Mouse (Mus musculus): ENCODE measurements at regions not wholly inside any gene's neighbourhood (a gene's known extent, or its start where the extent isn't known, plus 50 kb on each side); places are given as distances from the start of the nearest gene placed in this dataset.

DNA sequence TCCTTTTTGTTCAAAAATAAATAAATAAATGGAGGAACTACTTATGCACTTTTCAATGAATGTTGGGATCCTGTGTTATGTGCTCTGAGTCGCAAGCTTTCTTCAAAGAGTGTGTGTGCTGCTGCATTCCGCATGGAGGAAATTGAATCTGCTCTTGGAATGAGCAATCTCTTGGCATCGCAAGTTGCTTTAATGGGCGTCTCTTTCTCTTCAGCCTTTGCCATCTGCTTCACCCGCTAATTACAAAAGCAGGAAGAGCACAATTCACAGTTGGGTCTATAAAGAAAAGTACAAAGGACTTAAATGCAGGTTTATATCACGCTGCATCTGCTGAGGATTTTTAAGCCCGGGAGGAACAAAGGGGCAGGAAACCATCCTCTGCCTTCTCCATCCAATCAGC, 272.5 kb upstream of the Lrig3 start:
- no peaks in the 10 kb centered on the region for H3K4me1 ChIP-seq (ENCODE audit: control insufficient read depth, insufficient read depth, low read length)
- no peak overlapping the region for H3K27ac ChIP-seq (ENCODE audit: insufficient read depth, low read length)
- TF ChIP-seq POLR2A (IDR thresholded peaks at IDR 0.05; ENCODE audit: extremely low read depth, insufficient read depth, low read length) (no peak), CTCF (IDR thresholded peaks at IDR 0.05; ENCODE audit: extremely low read depth, insufficient read depth, low read length) (no peak)
- H3K4me3 ChIP-seq (ENCODE audit: insufficient read depth, low read length), result no peak overlapping the region

DNA sequence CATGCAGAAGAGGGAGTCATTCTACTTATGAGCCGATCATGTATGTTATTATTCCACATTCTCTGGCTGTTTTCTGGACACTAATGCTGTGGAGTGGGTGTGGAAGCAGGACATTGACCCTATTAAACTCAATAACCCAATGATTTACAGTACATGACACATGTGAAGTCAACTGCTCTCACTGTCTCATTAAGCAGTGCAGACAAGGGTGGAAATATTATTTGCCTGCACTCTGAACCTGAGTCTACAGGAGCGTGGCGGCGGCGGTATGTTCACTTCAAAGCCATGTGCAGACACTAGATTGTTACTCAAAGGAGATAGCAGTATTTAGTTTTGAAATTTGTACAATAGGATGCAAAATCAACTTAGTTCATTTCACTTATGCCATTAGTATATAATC, 269.8 kb upstream of the Lrig3 start:
- TF ChIP-seq POLR2A (IDR thresholded peaks at IDR 0.05; ENCODE audit: extremely low read depth, insufficient read depth, low read length), result no peak
- no peak for TF ChIP-seq CTCF (IDR thresholded peaks at IDR 0.05; ENCODE audit: extremely low read depth, insufficient read depth, low read length)
- Histone ChIP-seq H3K4me1 (ENCODE audit: control insufficient read depth, insufficient read depth, low read length) (no peaks in the 10 kb centered on the region), H3K4me3 (ENCODE audit: insufficient read depth, low read length) (no peak overlapping the region)

DNA sequence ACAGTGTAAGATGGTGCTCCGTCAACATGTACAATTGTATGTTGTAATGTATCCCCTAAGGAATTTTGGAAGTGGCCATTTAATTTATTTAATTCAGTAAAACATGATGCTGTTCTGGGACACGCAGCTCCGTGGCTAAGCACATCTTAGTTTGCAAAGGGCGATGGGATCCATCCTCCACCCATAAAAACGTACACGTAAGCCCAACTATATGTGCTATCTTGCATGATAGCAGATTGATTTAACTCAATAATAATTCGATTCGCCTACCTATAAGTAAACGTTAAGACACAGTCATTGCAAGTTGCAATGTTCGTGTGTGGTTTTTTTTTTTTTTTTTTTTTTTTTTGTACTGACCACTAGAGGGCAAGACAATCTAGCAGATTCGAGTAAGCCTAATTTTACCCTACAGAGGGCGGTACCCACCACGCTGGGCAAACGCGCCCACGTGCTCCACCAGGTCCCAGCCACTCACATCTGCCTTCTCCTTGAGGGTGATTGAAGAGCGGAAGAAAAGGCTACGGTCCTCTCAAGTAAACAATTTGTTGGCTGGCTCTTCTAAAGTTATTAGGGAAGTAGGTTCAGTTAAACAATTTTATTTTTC, 240.8 kb upstream of the Lrig3 start:
- H3K27ac ChIP-seq (ENCODE audit: insufficient read depth, low read length), result no peak overlapping the region
- H3K4me3 ChIP-seq (ENCODE audit: insufficient read depth, low read length), result no peak overlapping the region
- TF ChIP-seq CTCF (IDR thresholded peaks at IDR 0.05; ENCODE audit: extremely low read depth, insufficient read depth, low read length), result peak; percentile 76
- TF ChIP-seq POLR2A (IDR thresholded peaks at IDR 0.05; ENCODE audit: extremely low read depth, insufficient read depth, low read length), result no peak
- H3K4me1 ChIP-seq (ENCODE audit: control insufficient read depth, insufficient read depth, low read length), result no peaks in the 10 kb centered on the region

More for the DNA sequence above, 269.8 kb upstream of the Lrig3 start:
- no peak overlapping the region for H3K27ac ChIP-seq (ENCODE audit: insufficient read depth, low read length)

DNA sequence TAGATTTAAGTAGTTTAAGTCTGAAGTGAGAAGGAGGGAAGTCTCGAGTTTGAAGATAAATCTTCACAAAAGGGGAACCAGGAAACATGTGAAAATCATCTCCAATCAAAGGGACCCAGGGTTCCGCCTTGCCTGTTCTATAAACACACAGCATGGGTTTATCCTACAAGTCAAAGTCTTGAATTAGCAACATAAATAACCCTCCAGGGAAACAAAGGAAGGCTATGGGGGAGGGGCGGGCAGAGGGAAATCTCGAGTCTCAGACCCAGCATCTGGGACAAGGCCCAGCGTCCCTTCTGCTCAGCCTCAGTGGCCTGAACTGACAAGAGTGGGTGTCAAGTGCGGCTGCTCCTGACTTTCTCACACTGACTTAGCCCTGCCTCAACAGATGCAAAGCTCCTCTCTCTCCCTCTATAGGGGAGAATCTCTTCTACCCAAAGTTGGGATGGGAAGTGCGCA, 240.3 kb upstream of the Lrig3 start:
- Histone ChIP-seq H3K27ac (ENCODE audit: insufficient read depth, low read length) (no peak overlapping the region), H3K4me1 (ENCODE audit: control insufficient read depth, insufficient read depth, low read length) (no peaks in the 10 kb centered on the region), H3K4me3 (ENCODE audit: insufficient read depth, low read length) (no peak overlapping the region)
- TF ChIP-seq CTCF (IDR thresholded peaks at IDR 0.05; ENCODE audit: extremely low read depth, insufficient read depth, low read length) (no peak), POLR2A (IDR thresholded peaks at IDR 0.05; ENCODE audit: extremely low read depth, insufficient read depth, low read length) (no peak)

DNA sequence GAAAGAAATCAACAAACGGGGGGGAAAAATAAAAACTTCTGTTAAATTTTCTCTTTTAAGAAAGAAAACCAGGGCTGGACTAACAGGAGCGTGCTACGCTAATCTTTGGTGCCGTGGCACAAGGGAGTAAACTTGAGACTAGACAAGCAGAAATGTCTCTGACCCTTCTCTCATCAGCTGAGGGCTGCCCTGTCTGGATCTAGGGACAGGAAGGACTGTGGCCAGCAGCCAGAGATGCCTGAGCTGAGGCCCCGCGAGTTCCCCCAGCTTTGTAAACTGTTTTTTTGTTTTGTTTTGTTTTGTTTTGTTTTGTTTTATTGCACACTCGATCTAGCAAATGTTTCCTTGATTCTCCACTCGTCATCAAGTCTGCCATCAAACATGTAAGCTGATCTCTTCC, 239.4 kb upstream of the Lrig3 start:
- Histone ChIP-seq H3K4me3 (ENCODE audit: insufficient read depth, low read length) (no peak overlapping the region), H3K27ac (ENCODE audit: insufficient read depth, low read length) (no peak overlapping the region), H3K4me1 (ENCODE audit: control insufficient read depth, insufficient read depth, low read length) (no peaks in the 10 kb centered on the region)
- TF ChIP-seq POLR2A (IDR thresholded peaks at IDR 0.05; ENCODE audit: extremely low read depth, insufficient read depth, low read length), result no peak

DNA sequence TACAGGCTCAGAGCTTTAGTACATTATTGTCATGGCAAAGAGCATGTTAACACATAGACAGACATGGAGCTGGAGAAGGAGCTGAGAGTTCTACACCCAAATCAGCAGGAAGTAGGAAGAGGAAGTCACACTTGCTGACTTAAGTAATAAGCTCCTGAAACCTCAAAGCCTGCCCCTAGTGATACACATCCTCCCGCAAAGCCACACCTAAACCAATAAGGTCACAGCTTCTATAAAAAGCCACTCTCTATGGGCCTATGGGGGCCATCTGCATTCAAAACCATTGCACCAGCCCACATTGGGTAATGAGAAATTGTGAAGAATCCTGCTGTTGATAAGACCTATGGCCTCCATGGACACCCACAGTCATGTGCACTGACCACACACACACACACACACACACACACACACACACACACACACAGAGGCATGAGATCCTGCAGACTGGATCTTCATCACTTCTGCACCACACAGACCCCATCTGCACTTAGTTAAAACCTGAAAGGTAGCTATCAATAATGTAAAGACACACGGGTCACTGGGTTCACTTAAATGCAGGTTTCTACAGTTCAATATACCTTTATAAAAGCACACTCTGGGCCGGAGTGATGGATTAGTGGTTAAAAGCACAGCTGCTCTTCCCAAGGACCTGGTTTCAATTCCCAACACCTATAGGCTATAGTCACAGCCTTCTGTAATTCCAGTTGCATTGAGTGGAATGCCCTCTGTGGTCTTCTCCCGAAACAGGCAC, 230.0 kb upstream of the Lrig3 start:
- Histone ChIP-seq H3K4me3 (ENCODE audit: insufficient read depth, low read length) (no peak overlapping the region), H3K27ac (ENCODE audit: insufficient read depth, low read length) (no peak overlapping the region), H3K4me1 (ENCODE audit: control insufficient read depth, insufficient read depth, low read length) (no peaks in the 10 kb centered on the region)
- TF ChIP-seq POLR2A (IDR thresholded peaks at IDR 0.05; ENCODE audit: extremely low read depth, insufficient read depth, low read length) (no peak), CTCF (IDR thresholded peaks at IDR 0.05; ENCODE audit: extremely low read depth, insufficient read depth, low read length) (no peak)

DNA sequence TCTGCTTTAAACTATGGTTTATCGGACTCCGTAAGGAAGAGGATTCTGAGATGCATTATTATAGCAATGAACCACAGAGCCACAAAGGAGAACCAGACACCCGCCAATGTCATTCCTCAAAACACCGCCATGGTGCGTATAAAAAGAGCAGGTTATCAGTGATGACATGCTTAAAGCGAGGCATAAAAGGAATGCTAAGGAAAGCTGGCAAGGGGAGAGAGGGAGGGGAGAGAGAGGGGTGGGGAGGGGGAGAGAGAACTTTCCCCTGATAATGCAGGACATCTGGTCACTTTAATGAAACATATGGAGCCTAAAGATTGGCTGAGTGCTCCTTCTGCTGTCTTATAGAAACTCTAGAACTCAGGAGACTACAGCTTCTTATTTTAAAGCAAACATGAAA, 222.8 kb upstream of the Lrig3 start:
- H3K4me3 ChIP-seq (ENCODE audit: insufficient read depth, low read length), result no peak overlapping the region
- no peak for TF ChIP-seq CTCF (IDR thresholded peaks at IDR 0.05; ENCODE audit: extremely low read depth, insufficient read depth, low read length)
- no peak for TF ChIP-seq POLR2A (IDR thresholded peaks at IDR 0.05; ENCODE audit: extremely low read depth, insufficient read depth, low read length)
- H3K4me1 ChIP-seq (ENCODE audit: control insufficient read depth, insufficient read depth, low read length), result no peaks in the 10 kb centered on the region
- no peak overlapping the region for H3K27ac ChIP-seq (ENCODE audit: insufficient read depth, low read length)

DNA sequence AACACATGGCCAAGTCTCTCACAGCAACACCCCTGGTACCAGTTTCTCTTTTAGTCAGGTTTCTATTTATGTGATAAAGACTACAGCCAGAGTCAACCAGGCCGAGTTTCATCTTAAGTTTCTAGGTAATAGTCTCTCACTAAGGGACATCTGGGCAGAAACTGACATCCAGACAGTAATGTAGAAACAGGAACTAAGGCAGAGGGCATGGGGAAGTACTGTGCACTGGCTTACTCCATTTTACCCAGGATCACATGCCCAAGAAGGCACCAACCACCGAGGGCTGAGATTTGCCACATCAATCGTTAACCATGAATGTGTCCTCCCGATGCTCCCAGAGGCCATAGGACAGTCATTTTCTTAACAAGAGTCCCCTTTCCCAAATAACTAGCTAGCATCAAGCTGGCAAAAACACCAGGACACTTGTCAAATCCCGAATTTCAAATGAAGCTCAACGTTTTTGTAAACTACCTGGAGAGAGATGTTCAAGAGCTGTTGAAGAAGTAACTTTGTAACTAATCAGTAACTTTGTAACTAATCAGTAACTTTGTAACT, 216.9 kb upstream of the Lrig3 start:
- Histone ChIP-seq H3K4me3 (ENCODE audit: insufficient read depth, low read length) (no peak overlapping the region), H3K4me1 (ENCODE audit: control insufficient read depth, insufficient read depth, low read length) (no peaks in the 10 kb centered on the region), H3K27ac (ENCODE audit: insufficient read depth, low read length) (no peak overlapping the region)
- TF ChIP-seq POLR2A (IDR thresholded peaks at IDR 0.05; ENCODE audit: extremely low read depth, insufficient read depth, low read length) (no peak), CTCF (IDR thresholded peaks at IDR 0.05; ENCODE audit: extremely low read depth, insufficient read depth, low read length) (no peak)

DNA sequence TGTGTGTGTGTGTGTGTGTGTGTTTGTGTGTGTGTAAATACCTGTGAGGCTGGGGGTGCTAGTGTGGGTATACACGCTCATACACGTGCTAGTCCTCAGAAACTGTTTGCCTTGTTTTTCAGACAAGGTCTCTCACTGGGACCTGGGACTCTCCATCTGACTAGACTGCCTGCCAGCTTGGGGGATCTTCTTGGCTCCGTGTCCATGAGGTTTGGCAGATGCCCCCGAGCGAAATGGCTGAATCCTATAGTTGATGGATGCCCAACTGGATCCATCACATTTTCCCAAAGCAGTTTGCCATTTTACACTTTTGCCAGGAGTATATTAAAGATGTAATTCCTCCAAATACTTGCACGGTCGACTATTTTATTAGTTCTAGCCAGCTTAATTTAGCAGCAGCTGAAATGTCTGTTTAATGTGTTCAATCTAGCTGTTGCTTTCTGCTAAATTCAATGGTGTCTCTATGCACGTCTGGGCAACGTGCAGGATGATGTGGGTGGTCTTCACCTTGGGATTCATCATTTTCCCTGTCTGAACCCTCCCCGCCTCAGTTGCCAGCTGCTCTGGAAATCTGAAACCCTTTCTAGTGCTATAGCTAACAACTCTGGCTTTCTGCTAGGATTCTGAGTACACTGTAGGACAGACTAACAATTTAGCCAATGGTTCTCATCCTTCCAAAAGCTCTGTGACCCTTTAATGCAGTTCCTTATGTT, 213.3 kb upstream of the Lrig3 start:
- Histone ChIP-seq H3K4me3 (ENCODE audit: insufficient read depth, low read length) (no peak overlapping the region), H3K4me1 (ENCODE audit: control insufficient read depth, insufficient read depth, low read length) (no peaks in the 10 kb centered on the region), H3K27ac (ENCODE audit: insufficient read depth, low read length) (no peak overlapping the region)
- no peak for TF ChIP-seq CTCF (IDR thresholded peaks at IDR 0.05; ENCODE audit: extremely low read depth, insufficient read depth, low read length)
- no peak for TF ChIP-seq POLR2A (IDR thresholded peaks at IDR 0.05; ENCODE audit: extremely low read depth, insufficient read depth, low read length)

Data from cortical plate, adult 2 months (tissue).